Mouse (Mus musculus) CH12.LX (cell line): ENCODE results near the gene Hoxb5. TPM values are rescaled to one million over a fixed set of nuclear protein-coding genes. Genes with fewer than 3 reads are reported as not detected.

Experiments used
- DNase-seq: peaks from one replicate; pipeline ENCODE4 v3.0.0-alpha.2; 2013; ENCODE audit errors: extremely low read depth
- H3K27ac ChIP-seq: 2 replicates; pipeline ENCODE4 v1.5.1; 2012; ENCODE audit warnings: low read depth, mild to moderate bottlenecking, control low read depth, moderate library complexity; ENCODE audit not compliant: insufficient read depth
- H3K27me3 ChIP-seq: replicated peaks from 2 replicates; pipeline ENCODE3; 2012; ENCODE audit warnings: inconsistent platforms
- H3K36me3 ChIP-seq, 2 experiments: replicated peaks in 1 of 2; 2 replicates each; pipeline versions ENCODE3 to v1.6.1; 2012; ENCODE audit warnings: inconsistent platforms in 1 of 2, low read length in 1 of 2, mild to moderate bottlenecking in 1 of 2, mixed read lengths in 1 of 2, moderate library complexity in 1 of 2; ENCODE audit not compliant: control insufficient read depth in 1 of 2, insufficient read depth in 1 of 2
- H3K4me1 ChIP-seq, 2 experiments: 2 replicates each; pipeline ENCODE4 v1.6.1; 2012; ENCODE audit warnings: inconsistent platforms in 1 of 2, moderate library complexity in 1 of 2; ENCODE audit not compliant: insufficient read depth in 2 of 2, control insufficient read depth in 1 of 2
- H3K4me2 ChIP-seq: 2 replicates; pipeline ENCODE4 v1.6.1; 2012; ENCODE audit warnings: low read depth, mild to moderate bottlenecking, control low read depth; ENCODE audit not compliant: poor library complexity, insufficient read depth, severe bottlenecking
- H3K4me3 ChIP-seq, 3 experiments: fragments of 150-350 bp in 1 of 3; sonication (generic) in 1 of 3; replicated peaks in 1 of 3; 2 replicates each; pipeline versions ENCODE3 to v1.5.1; 2011 to 2012; ENCODE audit warnings: low read depth in 2 of 3, low read length in 2 of 3, mild to moderate bottlenecking in 2 of 3, moderate library complexity in 2 of 3, control low read depth in 1 of 3, improper control_type of control experiment in 1 of 3, inconsistent platforms in 1 of 3, mixed read lengths in 1 of 3; ENCODE audit not compliant: poor library complexity in 1 of 3
- H3K79me2 ChIP-seq: replicated peaks from 2 replicates; pipeline ENCODE4 v1.6.1; 2012; ENCODE audit warnings: mild to moderate bottlenecking, moderate library complexity; ENCODE audit not compliant: control insufficient read depth, poor library complexity, insufficient read depth, severe bottlenecking; ENCODE audit errors: extremely low read depth
- H3K9ac ChIP-seq: 2 replicates; pipeline ENCODE4 v1.6.1; 2012; ENCODE audit warnings: low read depth, mild to moderate bottlenecking, control low read depth, moderate library complexity; ENCODE audit not compliant: insufficient read depth
- H3K9me3 ChIP-seq: replicated peaks from 2 replicates; pipeline ENCODE3; 2012; ENCODE audit warnings: low read length, inconsistent platforms, mixed read lengths
- BHLHE40 ChIP-seq: IDR thresholded peaks from 2 replicates; pipeline ENCODE4 v1.6.1; 2011; ENCODE audit warnings: mild to moderate bottlenecking, low read depth, low read length, improper control_type of control experiment
- CTCF ChIP-seq, 2 experiments: IDR thresholded peaks in 1 of 2; conservative IDR thresholded peaks in 1 of 2; 2 replicates each; pipeline ENCODE4 v1.5.1; 2011 to 2012; ENCODE audit warnings: low read depth in 2 of 2, low read length in 2 of 2, improper control_type of control experiment in 1 of 2, inconsistent platforms in 1 of 2, mild to moderate bottlenecking in 1 of 2, moderate library complexity in 1 of 2
- E2F4 ChIP-seq: IDR thresholded peaks from 2 replicates; pipeline ENCODE4 v1.6.1; 2011; ENCODE audit warnings: low read depth, low read length, improper control_type of control experiment; ENCODE audit not compliant: insufficient replicate concordance
- EP300 ChIP-seq: IDR thresholded peaks from 2 replicates; pipeline ENCODE4 v1.6.1; 2011; ENCODE audit warnings: low read length, improper control_type of control experiment
- ETS1 ChIP-seq: conservative IDR thresholded peaks from 2 replicates; pipeline ENCODE4 v1.6.1; 2012; ENCODE audit warnings: low read depth, mild to moderate bottlenecking, inconsistent platforms, low read length, improper control_type of control experiment, moderate library complexity
- IRF4 ChIP-seq: IDR thresholded peaks from 2 replicates; pipeline ENCODE4 v1.6.1; 2014; ENCODE audit warnings: low read depth, mild to moderate bottlenecking, inconsistent platforms, low read length, improper control_type of control experiment
- JUN ChIP-seq: IDR thresholded peaks from 2 replicates; pipeline ENCODE4 v1.6.1; 2011; ENCODE audit warnings: low read depth, mild to moderate bottlenecking, low read length, improper control_type of control experiment, moderate library complexity; ENCODE audit not compliant: insufficient read depth
- KAT2A ChIP-seq: IDR thresholded peaks from 2 replicates; pipeline ENCODE4 v1.6.1; 2012; ENCODE audit warnings: low read length, improper control_type of control experiment, inconsistent platforms; ENCODE audit not compliant: insufficient replicate concordance
- POLR2AphosphoS2 ChIP-seq: IDR thresholded peaks from 2 replicates; pipeline ENCODE4 v1.6.1; 2011; ENCODE audit warnings: low read depth, low read length, improper control_type of control experiment
- RAD21 ChIP-seq: IDR thresholded peaks from 2 replicates; pipeline ENCODE4 v1.6.1; 2011; ENCODE audit warnings: low read depth, mild to moderate bottlenecking, low read length, improper control_type of control experiment, moderate library complexity
- SMC3 ChIP-seq: IDR thresholded peaks from 2 replicates; pipeline ENCODE4 v1.6.1; 2011; ENCODE audit warnings: low read depth, low read length, improper control_type of control experiment
- USF2 ChIP-seq: conservative IDR thresholded peaks from 2 replicates; pipeline ENCODE4 v1.6.1; 2011; ENCODE audit warnings: low read depth, low read length, improper control_type of control experiment
- ZNF384 ChIP-seq: IDR thresholded peaks from 2 replicates; pipeline ENCODE4 v1.6.1; 2012; ENCODE audit warnings: low read depth, low read length, improper control_type of control experiment, inconsistent platforms
- dilution Hi-C: fragments of 300-500 bp; cut with MboI; formaldehyde crosslinking; loops from 2 replicates; pipeline ENCODE4 v1.14.3; 2020; ENCODE audit warnings: low sequenced_read_pairs; ENCODE audit not compliant: extremely low pct_unique_long_range_greater_than_20kb, extremely low pct_ligation_motif_present
- in situ Hi-C: fragments of 300-500 bp; cut with MboI; formaldehyde crosslinking; loops from 3 replicates; pipeline ENCODE4 v1.14.3; 2019; ENCODE audit warnings: low sequenced_read_pairs, low pct_ligation_motif_present, low pct_unique_long_range_greater_than_20kb, mixed read lengths
- polyA plus RNA-seq: library from polyadenylated mRNA; unstranded; fragments of >175 nt; gene quantifications from 2 replicates; pipeline ENCODE4 v1.2.1, GENCODE M21; 2012; ENCODE audit warnings: low read depth; ENCODE audit not compliant: insufficient read length
- total RNA-seq, 2 experiments: library from RNA; depleted of rRNA; stranded (reverse); fragments of 300-350 nt in 1 of 2; fragments of >200 nt in 1 of 2; gene quantifications; 2 replicates each; pipeline ENCODE4 v1.2.3; 2012 to 2014

The Hoxb5 gene
- total and polyA plus RNA-seq, 3 experiments, result 0.08 to 0.13 TPM; not detected in 1

GRCm38 (mm10) chr11:96259511-96259910 is 43.6 kb upstream of the Hoxb5 start:
- dilution Hi-C loops (no loop called here), in situ Hi-C loops (no loop called here)
- no peak for DNase-seq
- H3K27me3 ChIP-seq, result peaks cover 94% of the 10 kb centered on the region
- no peaks in the 10 kb centered on the region for H3K36me3 ChIP-seq
- H3K79me2 ChIP-seq, result no peaks in the 10 kb centered on the region
- no peak overlapping the region for H3K9ac ChIP-seq
- no peak overlapping the region for H3K4me2 ChIP-seq
- H3K27ac ChIP-seq, result no peak overlapping the region
- no peaks in the 10 kb centered on the region for H3K9me3 ChIP-seq
- H3K4me1 ChIP-seq, result peaks cover 7 to 17% of the 10 kb centered on the region in 2 experiments; a peak in 3 of 4 replicates
- no peak overlapping the region for H3K4me3 ChIP-seq
- TF ChIP-seq EP300 (no peak), JUN (no peak), KAT2A (no peak), ZNF384 (no peak), USF2 (no peak), IRF4 (no peak)

- Histone ChIP-seq H3K79me2 (no peaks in the 10 kb centered on the region), H3K4me3 (no peak overlapping the region), H3K4me1 (peaks cover 7 to 17% of the 10 kb centered on the region in 2 experiments; a peak in 3 of 4 replicates), H3K4me2 (no peak overlapping the region), H3K36me3 (no peaks in the 10 kb centered on the region), H3K9me3 (no peaks in the 10 kb centered on the region), H3K27ac (no peak overlapping the region), H3K27me3 (peaks cover 94% of the 10 kb centered on the region), H3K9ac (no peak overlapping the region)
- TF ChIP-seq E2F4, result no peak
- 0 out of 2 replicates have a peak, but pooled peaks have one; percentile 10 for TF ChIP-seq BHLHE40
- DNase-seq, result no peak
- in situ Hi-C loops (no loop called here), dilution Hi-C loops (no loop called here)
Observed at GRCm38 (mm10) chr11:96260310-96260970, 42.7 kb upstream of the Hoxb5 start.

GRCm38 (mm10) chr11:96261323-96261890 is 41.7 kb upstream of the Hoxb5 start:
- peaks cover 7 to 17% of the 10 kb centered on the region in 2 experiments; a peak in 3 of 4 replicates for H3K4me1 ChIP-seq
- H3K4me2 ChIP-seq, result peak overlapping the region; percentile 49; the same call in 1 of the 2 replicates
- H3K9me3 ChIP-seq, result no peaks in the 10 kb centered on the region
- H3K9ac ChIP-seq, result no peak overlapping the region
- peaks cover 92% of the 10 kb centered on the region for H3K27me3 ChIP-seq
- TF ChIP-seq RAD21, result peak; percentile 38
- TF ChIP-seq POLR2AphosphoS2, result no peak
- TF ChIP-seq IRF4, result 0 out of 2 replicates have a peak, but pooled peaks have one; percentile 21
- no peak for TF ChIP-seq ETS1
- peak; percentile 51 for TF ChIP-seq SMC3
- peak; percentile 76 to 87 for TF ChIP-seq CTCF (conservative IDR thresholded peaks at IDR 0.05 in 1 of 2, IDR thresholded peaks at IDR 0.05 in 1 of 2; ENCODE audit: low read depth in 2 of 2, low read length in 2 of 2)
- dilution Hi-C loops (no loop called here), in situ Hi-C loops (no loop called here)
- H3K27ac ChIP-seq, result no peak overlapping the region
- H3K79me2 ChIP-seq, result no peaks in the 10 kb centered on the region
- peak; percentile 63 for DNase-seq
- H3K4me3 ChIP-seq, result no peak overlapping the region
- no peaks in the 10 kb centered on the region for H3K36me3 ChIP-seq
